Mouse (Mus musculus): ENCODE measurements around the gene Mgat4a. TPM values are rescaled to one million over a fixed set of nuclear protein-coding genes. Genes with fewer than 3 reads are reported as not detected.

Mgat4a gene
- polyA plus RNA-seq, 1 experiment = 1.3 TPM

DNA sequence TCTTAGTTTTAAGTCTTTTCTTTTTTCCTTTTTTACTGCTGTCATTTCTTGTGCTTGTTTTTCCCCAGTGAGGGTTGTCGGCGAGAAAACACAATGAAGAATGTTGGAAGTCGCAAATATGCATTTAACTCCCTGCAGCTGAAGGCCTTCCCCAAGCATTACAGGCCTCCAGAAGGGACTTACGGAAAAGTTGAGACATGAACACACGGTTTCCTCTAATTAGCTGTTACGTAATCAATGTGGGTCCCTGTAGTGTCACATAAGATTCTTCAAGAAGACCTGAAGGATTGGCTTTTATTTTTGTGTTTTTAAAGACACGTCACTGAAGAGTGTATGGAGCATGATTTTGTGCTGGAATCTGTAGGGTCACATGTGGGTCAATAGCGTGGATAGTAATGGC, 132.8 kb downstream of the Mgat4a start:
- TF ChIP-seq GATA1 (IDR thresholded peaks at IDR 0.05; ENCODE audit: low read length) = no peak

DNA sequence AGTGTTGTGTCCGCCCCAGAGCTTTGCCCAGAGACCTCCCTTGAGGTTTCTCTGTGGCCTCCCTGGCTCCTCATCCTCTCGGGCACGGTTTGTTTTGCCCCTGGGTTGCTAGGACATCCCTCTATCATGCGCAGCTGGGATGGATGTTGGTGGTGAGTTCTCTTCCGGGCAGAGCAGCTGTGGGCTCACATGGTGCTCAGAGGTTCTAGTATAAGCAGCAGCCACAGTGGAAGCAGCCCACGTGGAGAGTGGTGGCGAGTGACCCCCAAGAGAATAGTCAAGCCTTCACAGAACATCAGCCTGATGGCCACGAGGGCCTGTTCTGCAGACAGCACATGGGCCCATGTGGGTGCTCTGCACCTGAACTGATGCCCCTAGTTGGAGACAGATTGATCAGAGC, 133.6 kb downstream of the Mgat4a start:
- no peak for TF ChIP-seq GATA1 (IDR thresholded peaks at IDR 0.05; ENCODE audit: low read length)

DNA sequence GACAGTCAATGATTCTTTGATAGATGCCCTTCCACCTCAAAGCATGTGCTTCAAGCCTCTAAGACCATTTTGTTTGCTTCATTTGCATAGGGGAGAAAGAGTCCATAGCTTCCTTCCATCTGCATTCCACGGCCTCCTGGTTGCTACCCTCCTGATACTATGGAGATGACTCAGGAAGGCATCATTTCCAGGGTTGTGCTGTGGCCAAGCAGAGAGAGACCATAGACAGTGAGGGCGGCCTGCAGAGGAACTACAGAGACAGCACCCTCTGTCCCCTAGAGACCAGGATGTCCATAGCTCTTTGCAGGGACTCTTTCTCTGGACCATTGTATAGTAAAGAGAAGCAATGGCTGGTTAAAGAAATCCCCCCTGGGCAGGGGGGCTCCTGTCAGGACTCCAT, 135.7 kb downstream of the Mgat4a start:
- TF ChIP-seq GATA1 (IDR thresholded peaks at IDR 0.05; ENCODE audit: low read length) = no peak

GRCm38 (mm10) chr1:37401687-37402086, 139.1 kb downstream of the Mgat4a start:
- no peak for TF ChIP-seq GATA1 (IDR thresholded peaks at IDR 0.05; ENCODE audit: low read length)

DNA sequence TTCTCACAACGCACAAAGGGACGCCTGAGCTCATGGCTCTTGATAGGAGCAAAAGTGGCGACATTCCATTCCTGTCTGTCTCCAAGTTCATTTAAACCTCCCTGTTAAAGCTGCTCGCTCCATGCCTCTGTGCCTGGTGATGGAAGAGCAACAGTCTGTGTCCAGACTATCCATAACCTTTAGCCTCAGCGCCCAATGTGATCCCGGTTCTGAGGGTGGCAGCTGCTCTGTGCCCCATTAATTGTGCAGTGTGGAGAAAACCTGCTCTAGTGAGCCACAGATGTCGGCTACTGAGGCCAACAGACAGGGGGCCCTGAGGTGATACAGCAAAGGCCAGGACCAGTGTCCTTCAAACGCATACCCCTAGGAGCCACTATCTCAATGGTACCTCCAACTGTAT, 141.1 kb downstream of the Mgat4a start:
- no peak for TF ChIP-seq GATA1 (IDR thresholded peaks at IDR 0.05; ENCODE audit: low read length)

- TF ChIP-seq GATA1 (IDR thresholded peaks at IDR 0.05; ENCODE audit: low read length) = no peak
Observed at GRCm38 (mm10) chr1:37398961-37399360, 141.9 kb downstream of the Mgat4a start.

DNA sequence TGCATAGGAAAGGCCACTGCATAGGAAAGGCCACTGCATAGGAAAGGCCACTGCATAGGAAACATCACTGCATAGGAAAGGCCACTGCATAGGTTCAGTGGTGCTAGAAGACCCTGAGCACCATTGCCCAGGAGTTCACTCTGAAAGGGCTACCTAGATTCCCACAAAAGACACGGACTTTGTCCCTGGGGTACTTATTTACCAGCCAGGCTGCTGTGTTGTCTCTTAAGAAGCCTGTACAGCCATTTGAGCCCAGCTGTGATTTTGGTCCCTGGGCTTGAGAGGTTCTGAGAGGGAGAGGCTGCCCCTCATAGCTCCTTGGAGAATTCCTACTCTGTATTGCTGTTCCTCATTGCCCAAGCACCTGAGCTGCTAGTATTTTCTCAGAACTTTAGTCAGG, 144.3 kb downstream of the Mgat4a start:
- no peak for TF ChIP-seq GATA1 (IDR thresholded peaks at IDR 0.05; ENCODE audit: low read length)

GRCm38 (mm10) chr1:37393174-37393573, 147.6 kb downstream of the Mgat4a start:
- no peak for TF ChIP-seq GATA1 (IDR thresholded peaks at IDR 0.05; ENCODE audit: low read length)

Other genes starting within 250 kb of the Mgat4a start
- 2.5 TPM in 2 replicates for gene Inpp4a, start 241.2 kb downstream of the Mgat4a start, polyA plus RNA-seq (2012)
- gene Coa5, start 110.9 kb downstream of the Mgat4a start, polyA plus RNA-seq (2012) = 20.7 and 30.4 TPM in 2 replicates
- gene Unc50, start 110.9 kb downstream of the Mgat4a start, polyA plus RNA-seq (2012) = 41.1 and 65.1 TPM in 2 replicates
- gene 2010300C02Rik, start 179.1 kb upstream of the Mgat4a start, polyA plus RNA-seq (2012) = 0.01 and 0.03 TPM in 2 replicates